Mouse (Mus musculus): ENCODE data around the gene Ccdc85c. TPM values are rescaled to one million over a fixed set of nuclear protein-coding genes. Genes with fewer than 3 reads are reported as not detected.

Ccdc85c gene
- polyA plus RNA-seq, 1 experiment from 2014 or later = 11.2 TPM

GRCm38 (mm10) chr12:108234832-108235602 lies 40.2 kb downstream of the Ccdc85c start:
- no peak overlapping the region for H3K9ac ChIP-seq (ENCODE audit: low read length)
- H3K4me1 ChIP-seq (replicated peaks; ENCODE audit: control insufficient read depth, insufficient read depth, low read length) = peaks cover 15% of the 10 kb centered on the region
- no peaks in the 10 kb centered on the region for H3K36me3 ChIP-seq (ENCODE audit: control insufficient read depth, insufficient read depth, low read length)
- DNase-seq (ENCODE audit: low spot score) (no peak), ATAC-seq (replicated peaks; ENCODE audit: low FRiP score, low TSS enrichment, low read depth) (no peak)
- no peaks in the 10 kb centered on the region for H3K9me3 ChIP-seq (ENCODE audit: control insufficient read depth, low read length)
- H3K27ac ChIP-seq (ENCODE audit: low read depth) = no peak overlapping the region
- WGBS = 70% methylated on average over 14 of the region's 14 CpGs
- H3K27me3 ChIP-seq (replicated peaks; ENCODE audit: control insufficient read depth, insufficient read depth, low read length) = no peaks in the 10 kb centered on the region
- no peak overlapping the region for H3K4me3 ChIP-seq (ENCODE audit: low read depth, low read length)
- no peak overlapping the region for H3K4me2 ChIP-seq (ENCODE audit: low read length)

GRCm38 (mm10) chr12:108233736-108234135 lies 41.5 kb downstream of the Ccdc85c start:
- Histone ChIP-seq H3K36me3 (ENCODE audit: control insufficient read depth, insufficient read depth, low read length) (no peaks in the 10 kb centered on the region), H3K4me3 (ENCODE audit: low read depth, low read length) (no peak overlapping the region), H3K9ac (ENCODE audit: low read length) (no peak overlapping the region), H3K27me3 (replicated peaks; ENCODE audit: control insufficient read depth, insufficient read depth, low read length) (no peaks in the 10 kb centered on the region), H3K27ac (ENCODE audit: low read depth) (no peak overlapping the region), H3K4me1 (replicated peaks; ENCODE audit: control insufficient read depth, insufficient read depth, low read length) (peaks cover 8% of the 10 kb centered on the region), H3K4me2 (ENCODE audit: low read length) (no peak overlapping the region), H3K9me3 (ENCODE audit: control insufficient read depth, low read length) (no peaks in the 10 kb centered on the region)
- no peak for DNase-seq (ENCODE audit: low spot score)
- ATAC-seq (replicated peaks; ENCODE audit: low FRiP score, low TSS enrichment, low read depth) = no peak
- 81% methylated on average over 6 of the region's 6 CpGs for WGBS

GRCm38 (mm10) chr12:108231901-108232300 lies 43.3 kb downstream of the Ccdc85c start:
- 34% methylated on average over 9 of the region's 9 CpGs for WGBS
- no peaks in the 10 kb centered on the region for H3K36me3 ChIP-seq (ENCODE audit: control insufficient read depth, insufficient read depth, low read length)
- DNase-seq (ENCODE audit: low spot score) = no peak

GRCm38 (mm10) chr12:108230821-108231794 lies 44.1 kb downstream of the Ccdc85c start:
- Histone ChIP-seq H3K4me2 (ENCODE audit: low read length) (no peak overlapping the region), H3K4me1 (replicated peaks; ENCODE audit: control insufficient read depth, insufficient read depth, low read length) (peaks cover 8% of the 10 kb centered on the region), H3K27ac (ENCODE audit: low read depth) (no peak overlapping the region), H3K36me3 (ENCODE audit: control insufficient read depth, insufficient read depth, low read length) (no peaks in the 10 kb centered on the region), H3K27me3 (replicated peaks; ENCODE audit: control insufficient read depth, insufficient read depth, low read length) (no peaks in the 10 kb centered on the region), H3K9me3 (ENCODE audit: control insufficient read depth, low read length) (no peaks in the 10 kb centered on the region), H3K4me3 (ENCODE audit: low read depth, low read length) (no peak overlapping the region), H3K9ac (ENCODE audit: low read length) (no peak overlapping the region)
- DNase-seq (ENCODE audit: low spot score) = no peak
- 44% methylated on average over 17 of the region's 18 CpGs for WGBS
- ATAC-seq (replicated peaks; ENCODE audit: low FRiP score, low TSS enrichment, low read depth) = no peak

More at GRCm38 (mm10) chr12:108231901-108232300, 43.3 kb downstream of the Ccdc85c start:
- Histone ChIP-seq H3K4me2 (ENCODE audit: low read length) (no peak overlapping the region), H3K9me3 (ENCODE audit: control insufficient read depth, low read length) (no peaks in the 10 kb centered on the region), H3K27ac (ENCODE audit: low read depth) (no peak overlapping the region), H3K27me3 (replicated peaks; ENCODE audit: control insufficient read depth, insufficient read depth, low read length) (no peaks in the 10 kb centered on the region), H3K9ac (ENCODE audit: low read length) (no peak overlapping the region), H3K4me1 (replicated peaks; ENCODE audit: control insufficient read depth, insufficient read depth, low read length) (peaks cover 8% of the 10 kb centered on the region), H3K4me3 (ENCODE audit: low read depth, low read length) (no peak overlapping the region)
- ATAC-seq (replicated peaks; ENCODE audit: low FRiP score, low TSS enrichment, low read depth) = no peak

- Histone ChIP-seq H3K27ac (ENCODE audit: low read depth) (no peak overlapping the region), H3K9me3 (ENCODE audit: control insufficient read depth, low read length) (no peaks in the 10 kb centered on the region), H3K9ac (ENCODE audit: low read length) (no peak overlapping the region), H3K4me3 (ENCODE audit: low read depth, low read length) (no peak overlapping the region), H3K36me3 (ENCODE audit: control insufficient read depth, insufficient read depth, low read length) (no peaks in the 10 kb centered on the region), H3K4me1 (replicated peaks; ENCODE audit: control insufficient read depth, insufficient read depth, low read length) (peaks cover 15% of the 10 kb centered on the region), H3K27me3 (replicated peaks; ENCODE audit: control insufficient read depth, insufficient read depth, low read length) (no peaks in the 10 kb centered on the region), H3K4me2 (ENCODE audit: low read length) (no peak overlapping the region)
- WGBS = 75% methylated on average over 12 of the region's 12 CpGs
- no peak for ATAC-seq (replicated peaks; ENCODE audit: low FRiP score, low TSS enrichment, low read depth)
- no peak for DNase-seq (ENCODE audit: low spot score)
Observed at GRCm38 (mm10) chr12:108230077-108230476, 45.1 kb downstream of the Ccdc85c start.

GRCm38 (mm10) chr12:108227527-108227926 lies 47.7 kb downstream of the Ccdc85c start:
- Histone ChIP-seq H3K27ac (ENCODE audit: low read depth) (no peak overlapping the region), H3K4me2 (ENCODE audit: low read length) (no peak overlapping the region), H3K4me1 (replicated peaks; ENCODE audit: control insufficient read depth, insufficient read depth, low read length) (peaks cover 23% of the 10 kb centered on the region), H3K9me3 (ENCODE audit: control insufficient read depth, low read length) (no peaks in the 10 kb centered on the region), H3K36me3 (ENCODE audit: control insufficient read depth, insufficient read depth, low read length) (no peaks in the 10 kb centered on the region), H3K9ac (ENCODE audit: low read length) (no peak overlapping the region), H3K4me3 (ENCODE audit: low read depth, low read length) (no peak overlapping the region), H3K27me3 (replicated peaks; ENCODE audit: control insufficient read depth, insufficient read depth, low read length) (no peaks in the 10 kb centered on the region)
- no peak for DNase-seq (ENCODE audit: low spot score)
- no peak for ATAC-seq (replicated peaks; ENCODE audit: low FRiP score, low TSS enrichment, low read depth)
- WGBS = 74% methylated on average over 16 of the region's 16 CpGs

- Histone ChIP-seq H3K9ac (ENCODE audit: low read length) (no peak overlapping the region), H3K4me3 (ENCODE audit: low read depth, low read length) (no peak overlapping the region), H3K4me1 (replicated peaks; ENCODE audit: control insufficient read depth, insufficient read depth, low read length) (peaks cover 19% of the 10 kb centered on the region), H3K27me3 (replicated peaks; ENCODE audit: control insufficient read depth, insufficient read depth, low read length) (no peaks in the 10 kb centered on the region), H3K36me3 (ENCODE audit: control insufficient read depth, insufficient read depth, low read length) (no peaks in the 10 kb centered on the region), H3K4me2 (ENCODE audit: low read length) (no peak overlapping the region), H3K9me3 (ENCODE audit: control insufficient read depth, low read length) (no peaks in the 10 kb centered on the region), H3K27ac (ENCODE audit: low read depth) (no peak overlapping the region)
- DNase-seq (ENCODE audit: low spot score) (no peak), ATAC-seq (replicated peaks; ENCODE audit: low FRiP score, low TSS enrichment, low read depth) (no peak)
- WGBS = 85% methylated on average over 12 of the region's 12 CpGs
Observed at GRCm38 (mm10) chr12:108226941-108227340, 48.3 kb downstream of the Ccdc85c start.

- ATAC-seq (replicated peaks; ENCODE audit: low FRiP score, low TSS enrichment, low read depth) (no peak), DNase-seq (ENCODE audit: low spot score) (no peak)
- 81% methylated on average over 13 of the region's 13 CpGs for WGBS
- no peaks in the 10 kb centered on the region for H3K9me3 ChIP-seq (ENCODE audit: control insufficient read depth, low read length)
- no peak overlapping the region for H3K9ac ChIP-seq (ENCODE audit: low read length)
- H3K4me2 ChIP-seq (ENCODE audit: low read length) = no peak overlapping the region
- H3K4me1 ChIP-seq (replicated peaks; ENCODE audit: control insufficient read depth, insufficient read depth, low read length) = peaks cover 15% of the 10 kb centered on the region; the same call in 1 of the 2 replicates
- no peaks in the 10 kb centered on the region for H3K36me3 ChIP-seq (ENCODE audit: control insufficient read depth, insufficient read depth, low read length)
- no peak overlapping the region for H3K27ac ChIP-seq (ENCODE audit: low read depth)
- H3K4me3 ChIP-seq (ENCODE audit: low read depth, low read length) = no peak overlapping the region
- no peaks in the 10 kb centered on the region for H3K27me3 ChIP-seq (replicated peaks; ENCODE audit: control insufficient read depth, insufficient read depth, low read length)
Observed at GRCm38 (mm10) chr12:108226216-108226615, 49.0 kb downstream of the Ccdc85c start.
